Mouse (Mus musculus) myocyte (in vitro differentiated cells): Measurements from ENCODE around the gene Xpo6. TPM values are rescaled to one million over a fixed set of nuclear protein-coding genes. Genes with fewer than 3 reads are reported as not detected.

Experiments
- H3K27me3 ChIP-seq: one replicate; pipeline ENCODE4 v1.6.1; 2011; ENCODE audit not compliant: control insufficient read depth, insufficient read depth, insufficient read length
- H3K36me3 ChIP-seq: one replicate; pipeline ENCODE4 v1.6.1; 2011; ENCODE audit not compliant: control insufficient read depth, insufficient read depth
- H3K4me2 ChIP-seq: one replicate; pipeline ENCODE4 v1.6.1; 2011; ENCODE audit warnings: low read depth, control low read depth
- H3K4me3 ChIP-seq: one replicate; pipeline ENCODE4 v1.5.1; 2011; ENCODE audit warnings: mild to moderate bottlenecking, control low read depth, moderate library complexity
- H3K79me2 ChIP-seq: one replicate; pipeline ENCODE4 v1.6.1; 2011; ENCODE audit not compliant: control insufficient read depth, insufficient read depth
- H3ac ChIP-seq: one replicate; pipeline ENCODE4 v1.6.1; 2011; ENCODE audit not compliant: control insufficient read depth, insufficient read length
- CEBPB ChIP-seq: IDR thresholded peaks from 2 replicates; pipeline ENCODE4 v1.6.1; 2011; ENCODE audit warnings: mild to moderate bottlenecking, moderate library complexity; ENCODE audit not compliant: poor library complexity, insufficient read depth, severe bottlenecking
- E2F4 ChIP-seq: IDR thresholded peaks from one replicate; pipeline ENCODE4 v1.6.1; 2011; ENCODE audit warnings: mild to moderate bottlenecking, control low read depth, moderate library complexity; ENCODE audit not compliant: insufficient read depth
- MAX ChIP-seq: IDR thresholded peaks from one replicate; pipeline ENCODE4 v1.6.1; 2011; ENCODE audit warnings: low read depth, mild to moderate bottlenecking, control low read depth
- MYOD1 ChIP-seq, 3 experiments: IDR thresholded peaks; one replicate each; pipeline ENCODE4 v1.6.1; 2011; ENCODE audit warnings: control low read depth in 2 of 3, low read depth in 2 of 3, mild to moderate bottlenecking in 2 of 3, moderate library complexity in 1 of 3; ENCODE audit not compliant: insufficient read length in 2 of 3, control insufficient read depth in 1 of 3
- MYOG ChIP-seq, 3 experiments: IDR thresholded peaks; one replicate each; pipeline ENCODE4 v1.6.1; 2011; ENCODE audit warnings: control low read depth in 2 of 3, low read depth in 2 of 3, mild to moderate bottlenecking in 2 of 3; ENCODE audit not compliant: insufficient read length in 2 of 3, control insufficient read depth in 1 of 3, insufficient read depth in 1 of 3
- POLR2A ChIP-seq: IDR thresholded peaks from one replicate; pipeline ENCODE4 v1.6.1; 2011; ENCODE audit warnings: low read depth, mild to moderate bottlenecking, control low read depth, moderate library complexity; ENCODE audit not compliant: insufficient read length
- POLR2AphosphoS2 ChIP-seq: IDR thresholded peaks from one replicate; pipeline ENCODE4 v1.6.1; 2011; ENCODE audit warnings: low read depth, control low read depth; ENCODE audit not compliant: insufficient read length
- REST ChIP-seq: IDR thresholded peaks from one replicate; pipeline ENCODE4 v1.6.1; 2011; ENCODE audit warnings: mild to moderate bottlenecking, control low read depth, moderate library complexity; ENCODE audit not compliant: insufficient read depth, insufficient read length
- SRF ChIP-seq: IDR thresholded peaks from one replicate; pipeline ENCODE4 v1.6.1; 2011; ENCODE audit warnings: low read depth; ENCODE audit not compliant: control insufficient read depth, insufficient read length
- TCF12 ChIP-seq: IDR thresholded peaks from one replicate; pipeline ENCODE4 v1.6.1; 2011; ENCODE audit warnings: mild to moderate bottlenecking, control low read depth; ENCODE audit not compliant: poor library complexity, insufficient read depth, severe bottlenecking
- TCF3 ChIP-seq: IDR thresholded peaks from one replicate; pipeline ENCODE4 v1.6.1; 2011; ENCODE audit warnings: low read depth, control low read depth; ENCODE audit not compliant: insufficient read length
- USF1 ChIP-seq: IDR thresholded peaks from one replicate; pipeline ENCODE4 v1.6.1; 2011; ENCODE audit warnings: low read depth, mild to moderate bottlenecking, control low read depth, moderate library complexity
- polyA plus RNA-seq: library from polyadenylated mRNA; unstranded; fragments of >200 nt; fragmentation: generic; extraction: Trizol; gene quantifications from one replicate; pipeline ENCODE4 v1.2.1, GENCODE M21; 2012; ENCODE audit warnings: missing spikeins

Xpo6 gene
- polyA plus RNA-seq, 1 experiment, result 36.4 TPM

GRCm38 (mm10) chr7:126175999-126176398 lies 24.3 kb downstream of the Xpo6 start:
- TF ChIP-seq MYOG (IDR thresholded peaks at IDR 0.05; ENCODE audit: control insufficient read depth in 1 of 3, insufficient read depth in 1 of 3, insufficient read length in 2 of 3, low read depth in 2 of 3), result no peak
- no peak for TF ChIP-seq POLR2AphosphoS2
- TF ChIP-seq SRF, result no peak
- H3ac ChIP-seq, result no peak overlapping the region
- H3K27me3 ChIP-seq, result no peaks in the 10 kb centered on the region
- no peak overlapping the region for H3K4me3 ChIP-seq
- H3K79me2 ChIP-seq, result peaks cover 78% of the 10 kb centered on the region
- H3K4me2 ChIP-seq, result no peak overlapping the region
- H3K36me3 ChIP-seq, result peaks cover 9% of the 10 kb centered on the region

- Histone ChIP-seq H3K79me2 (peaks cover 73% of the 10 kb centered on the region), H3K27me3 (no peaks in the 10 kb centered on the region)
- no peak for TF ChIP-seq SRF
Observed at GRCm38 (mm10) chr7:126175456-126175855, 24.8 kb downstream of the Xpo6 start.

GRCm38 (mm10) chr7:126174863-126175262 lies 25.4 kb downstream of the Xpo6 start:
- Histone ChIP-seq H3K79me2 (peaks cover 67% of the 10 kb centered on the region), H3ac (no peak overlapping the region), H3K36me3 (peaks cover 9% of the 10 kb centered on the region), H3K27me3 (no peaks in the 10 kb centered on the region), H3K4me3 (no peak overlapping the region), H3K4me2 (no peak overlapping the region)
- TF ChIP-seq USF1 (no peak), MYOD1 (IDR thresholded peaks at IDR 0.05; ENCODE audit: control insufficient read depth in 1 of 3, insufficient read length in 2 of 3, low read depth in 2 of 3) (no peak), POLR2AphosphoS2 (no peak), TCF3 (no peak), POLR2A (no peak), MYOG (IDR thresholded peaks at IDR 0.05; ENCODE audit: control insufficient read depth in 1 of 3, insufficient read depth in 1 of 3, insufficient read length in 2 of 3, low read depth in 2 of 3) (no peak), SRF (no peak), E2F4 (no peak), REST (no peak), TCF12 (no peak), CEBPB (no peak), MAX (no peak)

More at GRCm38 (mm10) chr7:126175456-126175855, 24.8 kb downstream of the Xpo6 start:
- H3ac ChIP-seq, result no peak overlapping the region
- peaks cover 9% of the 10 kb centered on the region for H3K36me3 ChIP-seq
- H3K4me3 ChIP-seq, result no peak overlapping the region
- no peak overlapping the region for H3K4me2 ChIP-seq

- no peaks in the 10 kb centered on the region for H3K27me3 ChIP-seq
- H3K79me2 ChIP-seq, result peaks cover 38% of the 10 kb centered on the region
- H3K4me3 ChIP-seq, result no peak overlapping the region
- no peak overlapping the region for H3K4me2 ChIP-seq
- H3K36me3 ChIP-seq, result peaks cover 9% of the 10 kb centered on the region
- no peak overlapping the region for H3ac ChIP-seq
- no peak for TF ChIP-seq TCF12
- no peak for TF ChIP-seq MYOG (IDR thresholded peaks at IDR 0.05; ENCODE audit: control insufficient read depth in 1 of 3, insufficient read depth in 1 of 3, insufficient read length in 2 of 3, low read depth in 2 of 3)
- TF ChIP-seq MYOD1 (IDR thresholded peaks at IDR 0.05; ENCODE audit: control insufficient read depth in 1 of 3, insufficient read length in 2 of 3, low read depth in 2 of 3), result no peak
- TF ChIP-seq REST, result no peak
- no peak for TF ChIP-seq E2F4
- TF ChIP-seq USF1, result no peak
- no peak for TF ChIP-seq CEBPB
- TF ChIP-seq POLR2A, result no peak
- no peak for TF ChIP-seq SRF
- no peak for TF ChIP-seq POLR2AphosphoS2
- TF ChIP-seq MAX, result no peak
- TF ChIP-seq TCF3, result no peak
Observed at GRCm38 (mm10) chr7:126172001-126172400, 28.3 kb downstream of the Xpo6 start.

- Histone ChIP-seq H3K79me2 (peaks cover 5% of the 10 kb centered on the region), H3K27me3 (no peaks in the 10 kb centered on the region), H3ac (no peak overlapping the region), H3K36me3 (peaks cover 15% of the 10 kb centered on the region), H3K4me2 (no peak overlapping the region), H3K4me3 (no peak overlapping the region)
- no peak for TF ChIP-seq POLR2AphosphoS2
- no peak for TF ChIP-seq MYOD1 (IDR thresholded peaks at IDR 0.05; ENCODE audit: control insufficient read depth in 1 of 3, insufficient read length in 2 of 3, low read depth in 2 of 3)
- no peak for TF ChIP-seq TCF3
- no peak for TF ChIP-seq SRF
- no peak for TF ChIP-seq USF1
- TF ChIP-seq TCF12, result no peak
- no peak for TF ChIP-seq MYOG (IDR thresholded peaks at IDR 0.05; ENCODE audit: control insufficient read depth in 1 of 3, insufficient read depth in 1 of 3, insufficient read length in 2 of 3, low read depth in 2 of 3)
- no peak for TF ChIP-seq MAX
- no peak for TF ChIP-seq E2F4
- no peak for TF ChIP-seq CEBPB
- TF ChIP-seq REST, result no peak
- no peak for TF ChIP-seq POLR2A
Observed at GRCm38 (mm10) chr7:126168584-126168983, 31.7 kb downstream of the Xpo6 start.
